ENCODE assay signal across 13 mouse cellular contexts in the genomic region with DNA sequence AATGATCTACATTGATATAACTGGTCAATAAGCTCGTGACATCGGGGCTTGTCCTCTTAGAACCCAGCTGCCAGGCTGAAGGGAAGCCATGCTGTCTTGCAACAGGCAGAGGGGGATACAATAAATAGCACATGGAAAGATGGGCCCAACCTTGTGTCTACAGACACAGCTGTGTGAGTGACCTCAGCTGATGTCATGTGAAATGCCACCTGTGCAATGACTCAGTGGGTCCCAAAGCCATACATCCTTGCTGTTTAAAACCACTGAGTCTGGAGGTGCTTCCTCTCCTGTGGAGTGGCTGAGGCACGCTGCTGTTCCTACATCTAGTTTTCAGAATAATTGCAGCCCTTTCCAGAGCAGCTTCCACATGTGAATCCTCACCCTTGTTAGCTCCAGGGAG.
"Had no signal": no experiment of that assay in that cellular context is flagged by ENCODE, and none has a peak within 500 bp of the region (broad histone marks: within the 10 kb centered on the region; RNA-seq: fewer than 3 reads in every experiment).

No protein-coding gene starts in this region.

- H3K36me3 ChIP-seq: midbrain, embryonic 10.5 days; midbrain, embryonic 12.5 days; neural tube, embryonic 12.5 days; stomach, embryonic 15.5 days had no signal

- H3K9me3 ChIP-seq: midbrain, embryonic 10.5 days; midbrain, embryonic 12.5 days; neural tube, embryonic 12.5 days; stomach, embryonic 15.5 days had no signal

- H3K9ac ChIP-seq: lung, embryonic 14.5 days; midbrain, embryonic 12.5 days; neural tube, embryonic 12.5 days; stomach, embryonic 15.5 days had no signal

- ATAC-seq: midbrain, embryonic 16.5 days had no signal

- H3K4me3 ChIP-seq: midbrain, embryonic 10.5 days; midbrain, embryonic 12.5 days; neural tube, embryonic 12.5 days; stomach, embryonic 15.5 days had no signal

- H3K27me3 ChIP-seq: midbrain, embryonic 12.5 days; neural tube, embryonic 12.5 days; stomach, embryonic 15.5 days had no signal

- DNase-seq: lung, adult 18-20 months; lung, embryonic 14.5 days; lung, postnatal 10 days; midbrain, embryonic 14.5 days; right cerebral cortex, postnatal 14 days; thymus, adult 2 months; thymus, postnatal 25 days; thymus, postnatal 4 days had no signal

- H3K27ac ChIP-seq: midbrain, embryonic 10.5 days; midbrain, embryonic 12.5 days; neural tube, embryonic 12.5 days had no signal

- H3K4me2 ChIP-seq: lung, embryonic 14.5 days; midbrain, embryonic 12.5 days; neural tube, embryonic 12.5 days; stomach, embryonic 15.5 days had no signal
